Mouse (Mus musculus): ENCODE data around the gene Ssb.

GRCm38 (mm10) chr2:69903541-69903940 lies 42.2 kb downstream of the Ssb start:
- TF ChIP-seq CTCF (IDR thresholded peaks at IDR 0.05; ENCODE audit: low read depth, low read length) (no peak), POLR2A (IDR thresholded peaks at IDR 0.05; ENCODE audit: extremely low read depth, insufficient read depth, low read length) (no peak)

Measured in liver, adult 2 months (tissue).